Mouse (Mus musculus) small intestine, adult 2 months (tissue): ENCODE results near the gene Akap6. TPM values are rescaled to one million over a fixed set of nuclear protein-coding genes. Genes with fewer than 3 reads are reported as not detected.

Experiments
- H3K27ac ChIP-seq: fragments of 200-500 bp; 2 replicates; pipeline ENCODE4 v1.5.1; 2012; ENCODE audit warnings: low read depth, low read length, control low read depth, inconsistent platforms; ENCODE audit not compliant: insufficient read depth
- H3K27me3 ChIP-seq: fragments of 200-500 bp; 2 replicates; pipeline ENCODE4 v1.6.1; 2012; ENCODE audit warnings: mild to moderate bottlenecking, moderate library complexity, low read length, inconsistent platforms; ENCODE audit not compliant: control insufficient read depth, insufficient read depth
- H3K36me3 ChIP-seq: fragments of 200-500 bp; 2 replicates; pipeline ENCODE4 v1.6.1; 2012; ENCODE audit warnings: mild to moderate bottlenecking, low read length, control low read depth, inconsistent platforms; ENCODE audit not compliant: control insufficient read depth, insufficient read depth
- H3K4me1 ChIP-seq: fragments of 200-500 bp; 2 replicates; pipeline ENCODE4 v1.6.1; 2012; ENCODE audit warnings: low read length, inconsistent platforms, mixed read lengths; ENCODE audit not compliant: control insufficient read depth, insufficient read depth, insufficient read length
- H3K4me3 ChIP-seq: fragments of 200-500 bp; 2 replicates; pipeline ENCODE4 v1.5.1; 2012; ENCODE audit warnings: low read depth, mild to moderate bottlenecking, control low read depth, inconsistent platforms, low read length, moderate library complexity
- CTCF ChIP-seq: fragments of 200-500 bp; IDR thresholded peaks from 2 replicates; pipeline ENCODE4 v1.5.1; 2012; ENCODE audit warnings: low read depth, mild to moderate bottlenecking, control low read depth, inconsistent platforms, low read length, moderate library complexity, mixed read lengths; ENCODE audit not compliant: insufficient replicate concordance, insufficient read length; ENCODE audit errors: extremely low read depth
- POLR2A ChIP-seq: fragments of 200-500 bp; IDR thresholded peaks from 2 replicates; pipeline ENCODE4 v1.6.1; 2012; ENCODE audit warnings: low read depth, mild to moderate bottlenecking, control low read depth, inconsistent platforms, low read length, moderate library complexity
- WGBS: fragments of 180-500 bp; shearing (Covaris S2); methylation state at CpG from one replicate; pipeline ENCODE4 v1.1.7; 2018; 5-methylcytosine and 5-hydroxymethylcytosine counted together
- polyA plus RNA-seq: library from polyadenylated mRNA; depleted of rRNA; stranded (reverse); fragments of >200 nt; gene quantifications from 2 replicates; pipeline ENCODE4 v1.2.3, GENCODE M21; 2012

Gene Akap6
- polyA plus RNA-seq, 1 experiment: 0.23 TPM

DNA sequence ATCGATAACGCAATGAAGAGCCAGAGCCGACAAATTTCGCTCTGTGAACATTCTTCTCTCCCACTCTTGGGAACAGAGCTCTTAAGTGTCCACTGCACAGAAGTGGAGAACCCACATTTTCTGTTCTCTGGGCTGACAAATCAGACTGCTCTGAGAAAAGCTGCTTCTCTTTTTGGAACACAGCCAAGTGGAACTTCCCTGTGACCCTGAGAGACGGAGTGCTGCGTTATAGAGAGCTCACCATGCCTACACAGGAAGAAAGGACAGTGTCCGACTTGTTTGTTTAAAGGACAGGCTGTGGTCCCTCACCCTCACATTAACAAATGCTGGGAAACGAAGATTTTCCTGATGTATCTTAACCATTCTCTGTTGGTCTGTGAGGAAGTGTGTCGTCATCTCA, 11.8 kb upstream of the Akap6 start:
- WGBS: 41% methylated on average over 9 of the region's 9 CpGs
- Histone ChIP-seq H3K4me1 (no peaks in the 10 kb centered on the region), H3K27me3 (no peaks in the 10 kb centered on the region), H3K27ac (no peak overlapping the region), H3K36me3 (no peaks in the 10 kb centered on the region), H3K4me3 (no peak overlapping the region)
- no peak for TF ChIP-seq POLR2A
- no peak for TF ChIP-seq CTCF

GRCm38 (mm10) chr12:52688712-52689111, 10.5 kb upstream of the Akap6 start:
- H3K4me3 ChIP-seq: no peak overlapping the region
- TF ChIP-seq CTCF: no peak
- no peak for TF ChIP-seq POLR2A
- H3K27ac ChIP-seq: no peak overlapping the region
- 95% methylated on average over 2 of the region's 2 CpGs for WGBS
- H3K27me3 ChIP-seq: no peaks in the 10 kb centered on the region
- H3K4me1 ChIP-seq: peaks cover 4% of the 10 kb centered on the region; the same call in 1 of the 2 replicates
- no peaks in the 10 kb centered on the region for H3K36me3 ChIP-seq

- 92% methylated on average over 1 of the region's 1 CpGs for WGBS
- Histone ChIP-seq H3K27ac (no peak overlapping the region), H3K36me3 (no peaks in the 10 kb centered on the region), H3K27me3 (no peaks in the 10 kb centered on the region), H3K4me1 (peaks cover 4% of the 10 kb centered on the region; the same call in 1 of the 2 replicates), H3K4me3 (no peak overlapping the region)
- no peak for TF ChIP-seq POLR2A
- no peak for TF ChIP-seq CTCF
These were observed 7.6 kb upstream of the Akap6 start for GRCm38 (mm10) chr12:52691552-52691951.

DNA sequence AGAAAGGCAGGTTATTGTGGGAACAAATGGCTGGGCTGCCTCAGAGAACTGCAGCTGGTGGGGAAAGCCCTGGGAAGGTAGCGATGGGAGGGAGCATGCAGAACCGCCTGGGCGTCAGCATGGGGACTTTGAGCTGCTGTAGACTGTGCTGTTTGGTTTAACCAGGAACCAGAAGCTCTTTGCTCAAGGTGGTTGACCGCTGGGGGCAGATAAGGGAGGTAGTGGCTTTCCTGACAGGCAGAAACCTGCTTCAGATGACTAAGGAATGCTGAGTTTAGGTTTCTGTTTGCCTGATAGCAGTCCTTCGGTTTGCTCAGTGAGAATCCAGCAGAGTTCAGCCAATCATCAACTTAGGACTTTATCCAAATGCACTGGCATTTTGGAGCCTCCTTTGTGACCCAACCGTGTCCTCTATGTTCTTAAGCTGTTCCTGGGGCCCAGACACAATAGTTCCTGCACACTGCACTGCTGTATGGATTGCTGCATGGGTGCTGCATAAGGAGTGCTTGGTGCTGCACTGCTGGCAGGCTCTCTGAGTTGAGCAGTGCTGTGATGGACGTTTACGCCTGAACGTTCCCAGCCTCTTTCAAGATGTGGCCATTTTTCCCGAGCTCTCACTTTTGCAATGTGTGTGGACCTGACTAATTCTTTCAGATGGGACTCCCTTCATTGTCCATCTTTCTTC, 6.8 kb upstream of the Akap6 start:
- TF ChIP-seq POLR2A (no peak), CTCF (peak; percentile 20; the same call in 1 of the 2 replicates)
- Histone ChIP-seq H3K27ac (no peak overlapping the region), H3K27me3 (no peaks in the 10 kb centered on the region), H3K36me3 (no peaks in the 10 kb centered on the region), H3K4me1 (peaks cover 4% of the 10 kb centered on the region; the same call in 1 of the 2 replicates), H3K4me3 (no peak overlapping the region)
- 32% methylated on average over 10 of the region's 10 CpGs for WGBS

DNA sequence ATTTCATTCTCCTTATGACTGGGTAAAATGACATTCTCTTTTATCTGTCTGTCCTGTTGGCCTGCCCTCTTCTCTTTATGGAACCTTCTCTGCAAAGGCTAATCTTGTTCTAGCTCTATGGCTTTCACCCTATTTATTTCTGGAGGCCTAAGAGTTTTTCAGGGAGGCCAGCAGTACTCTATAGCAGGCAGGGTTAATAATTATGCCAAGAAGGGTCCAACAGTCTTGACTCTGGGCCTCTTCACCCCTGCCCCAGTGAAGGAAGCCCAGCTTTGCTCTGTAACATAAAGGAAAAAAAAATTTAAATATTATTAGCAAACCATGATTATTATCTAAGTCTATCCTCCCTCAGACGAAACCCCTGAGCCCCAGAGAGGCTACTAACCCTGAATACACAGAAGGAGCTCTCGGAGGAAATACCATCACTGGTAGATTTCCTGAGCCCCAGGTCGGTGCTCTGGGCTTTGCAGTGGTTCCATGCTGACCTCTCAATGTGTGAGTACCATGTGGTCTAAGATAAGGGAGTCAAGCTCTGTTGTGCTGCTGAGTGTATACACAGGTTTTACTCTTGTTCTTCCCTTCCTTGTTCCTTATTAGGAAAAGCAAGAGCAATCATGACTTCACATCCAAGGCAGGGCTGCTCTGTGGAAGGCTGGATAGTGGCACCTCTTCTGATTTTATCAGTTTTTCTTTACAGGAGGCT, 1.6 kb upstream of the Akap6 start:
- H3K4me3 ChIP-seq: no peak overlapping the region
- TF ChIP-seq CTCF (no peak), POLR2A (no peak)
- H3K36me3 ChIP-seq: no peaks in the 10 kb centered on the region
- peaks cover 3% of the 10 kb centered on the region; the same call in 1 of the 2 replicates for H3K4me1 ChIP-seq
- H3K27me3 ChIP-seq: no peaks in the 10 kb centered on the region
- 68% methylated on average over 3 of the region's 3 CpGs for WGBS
- no peak overlapping the region for H3K27ac ChIP-seq

DNA sequence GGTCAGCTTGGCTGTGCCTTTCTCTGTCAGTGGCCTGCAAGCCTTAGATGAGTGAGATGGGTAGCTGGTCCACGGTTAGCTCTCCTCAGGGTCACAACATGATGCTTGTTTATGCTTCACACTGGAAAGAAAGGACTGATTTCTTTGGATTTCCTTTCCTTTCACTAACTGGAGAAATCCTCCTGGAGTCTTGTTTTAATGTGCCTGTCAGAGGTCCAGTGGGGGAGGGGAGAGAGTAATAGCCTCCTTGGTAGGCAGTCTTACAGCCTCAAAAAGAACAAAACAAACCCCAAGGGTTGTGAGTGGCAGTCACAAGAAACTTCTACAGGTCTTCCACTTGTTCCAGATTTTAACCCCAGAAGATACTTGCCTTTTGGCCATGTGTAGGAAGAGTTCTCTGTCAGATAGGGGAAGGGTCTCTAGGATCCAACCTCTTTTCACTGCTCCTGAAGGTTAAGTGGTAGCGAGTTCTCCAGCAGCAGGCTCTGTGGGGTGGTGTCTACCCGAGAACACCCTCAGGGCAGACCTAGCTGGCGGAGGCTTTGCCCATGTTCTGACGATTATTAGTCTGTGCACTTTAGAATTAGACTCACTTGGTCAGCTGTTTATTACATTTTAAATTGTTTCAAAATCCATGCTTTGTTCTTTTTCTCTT, 780 bp upstream of the Akap6 start:
- no peak overlapping the region for H3K4me3 ChIP-seq
- WGBS: 91% methylated on average over 5 of the region's 5 CpGs
- H3K36me3 ChIP-seq: no peaks in the 10 kb centered on the region
- H3K27me3 ChIP-seq: no peaks in the 10 kb centered on the region
- H3K4me1 ChIP-seq: no peaks in the 10 kb centered on the region
- TF ChIP-seq POLR2A: no peak
- no peak for TF ChIP-seq CTCF
- no peak overlapping the region for H3K27ac ChIP-seq
